Mouse (Mus musculus) lung, postnatal 25 days (tissue): ENCODE results near the gene Kcnma1.

Source experiments
- DNase-seq: peaks from one replicate; pipeline ENCODE4 v3.0.0; 2022; ENCODE audit warnings: low spot score

Gene Kcnma1

GRCm38 (mm10) chr14:23966471-23966870 is 47.8 kb downstream of the Kcnma1 start:
- DNase-seq, result no peak

GRCm38 (mm10) chr14:23959061-23959460 is 55.2 kb downstream of the Kcnma1 start:
- peak; percentile 84 for DNase-seq

- no peak for DNase-seq
These were observed 57.0 kb downstream of the Kcnma1 start for GRCm38 (mm10) chr14:23957270-23957669.

GRCm38 (mm10) chr14:23943876-23944275 is 70.4 kb downstream of the Kcnma1 start:
- no peak for DNase-seq

GRCm38 (mm10) chr14:23943152-23943551 is 71.1 kb downstream of the Kcnma1 start:
- no peak for DNase-seq

GRCm38 (mm10) chr14:23942103-23942502 is 72.2 kb downstream of the Kcnma1 start:
- no peak for DNase-seq

- DNase-seq, result no peak
These were observed 79.3 kb downstream of the Kcnma1 start for GRCm38 (mm10) chr14:23935016-23935415.

- DNase-seq, result no peak
These were observed 82.6 kb downstream of the Kcnma1 start for GRCm38 (mm10) chr14:23931671-23932071.

- DNase-seq, result no peak
These were observed 85.1 kb downstream of the Kcnma1 start for GRCm38 (mm10) chr14:23929168-23929567.

GRCm38 (mm10) chr14:23923356-23923755 is 90.9 kb downstream of the Kcnma1 start:
- DNase-seq, result no peak

GRCm38 (mm10) chr14:23922755-23923154 is 91.5 kb downstream of the Kcnma1 start:
- DNase-seq, result no peak

- no peak for DNase-seq
These were observed 103.1 kb downstream of the Kcnma1 start for GRCm38 (mm10) chr14:23911108-23911629.

GRCm38 (mm10) chr14:23908564-23908963 is 105.7 kb downstream of the Kcnma1 start:
- DNase-seq, result no peak

- DNase-seq, result no peak
These were observed 111.5 kb downstream of the Kcnma1 start for GRCm38 (mm10) chr14:23902636-23903279.

- DNase-seq, result no peak
These were observed 114.8 kb downstream of the Kcnma1 start for GRCm38 (mm10) chr14:23899462-23899861.

- DNase-seq, result no peak
These were observed 116.5 kb downstream of the Kcnma1 start for GRCm38 (mm10) chr14:23897815-23898214.

- no peak for DNase-seq
These were observed 118.3 kb downstream of the Kcnma1 start for GRCm38 (mm10) chr14:23896036-23896435.

GRCm38 (mm10) chr14:23886112-23886511 is 128.2 kb downstream of the Kcnma1 start:
- DNase-seq, result no peak

- DNase-seq, result peak; percentile 10
These were observed 128.8 kb downstream of the Kcnma1 start for GRCm38 (mm10) chr14:23885539-23885938.

- DNase-seq, result no peak
These were observed 129.2 kb downstream of the Kcnma1 start for GRCm38 (mm10) chr14:23885071-23885470.

- no peak for DNase-seq
These were observed 132.3 kb downstream of the Kcnma1 start for GRCm38 (mm10) chr14:23882001-23882400.

- no peak for DNase-seq
These were observed 135.0 kb downstream of the Kcnma1 start for GRCm38 (mm10) chr14:23879331-23879730.

GRCm38 (mm10) chr14:23877561-23877960 is 136.7 kb downstream of the Kcnma1 start:
- no peak for DNase-seq

- no peak for DNase-seq
These were observed 139.7 kb downstream of the Kcnma1 start for GRCm38 (mm10) chr14:23874545-23874944.
